Mouse (Mus musculus) left cerebral cortex, adult 8-10 months (tissue): ENCODE measurements around the gene Agtpbp1. TPM values are rescaled to one million over a fixed set of nuclear protein-coding genes. Genes with fewer than 3 reads are reported as not detected.
A peak's percentile ranks its signal among the peaks of the same experiment; 100 is the strongest.

Experiments
- DNase-seq, 2 experiments: peaks; one replicate each; pipeline ENCODE4 v3.0.0; 2022; ENCODE audit warnings: low spot score in 2 of 2
- total RNA-seq, 4 experiments: library from RNA; stranded (reverse); gene quantifications; 2 replicates each; pipeline ENCODE4 v1.2.4; 2022

Gene Agtpbp1
- total RNA-seq, 4 experiments from 2014 or later = 320 to 366 (median 343) TPM

DNA sequence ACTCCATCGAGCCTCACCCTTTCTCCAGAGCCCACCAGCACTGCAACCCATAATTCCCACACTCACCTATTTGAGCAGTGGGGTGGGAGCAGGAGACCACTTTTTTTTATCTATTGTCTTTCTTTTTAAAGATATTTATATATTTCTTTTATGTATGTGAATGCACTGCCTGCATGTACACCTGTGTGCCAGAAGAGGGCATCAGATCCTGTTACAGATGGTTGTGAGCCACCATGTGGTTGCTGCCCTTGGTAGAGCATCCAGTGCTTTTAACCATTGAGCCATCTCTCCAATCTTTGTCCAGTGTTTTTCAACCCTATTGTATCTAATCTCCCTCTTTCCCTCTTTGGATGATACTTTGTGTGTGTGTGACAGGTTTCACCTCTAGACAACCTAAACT lies 150.5 kb downstream of the Agtpbp1 start:
- no peak for DNase-seq

GRCm38 (mm10) chr13:59431124-59431864 lies 153.7 kb downstream of the Agtpbp1 start:
- DNase-seq = no peak

GRCm38 (mm10) chr13:59429369-59429768 lies 155.7 kb downstream of the Agtpbp1 start:
- no peak for DNase-seq

GRCm38 (mm10) chr13:59423871-59424270 lies 161.2 kb downstream of the Agtpbp1 start:
- DNase-seq = no peak

GRCm38 (mm10) chr13:59416530-59417230 lies 168.3 kb downstream of the Agtpbp1 start:
- DNase-seq = no peak

DNA sequence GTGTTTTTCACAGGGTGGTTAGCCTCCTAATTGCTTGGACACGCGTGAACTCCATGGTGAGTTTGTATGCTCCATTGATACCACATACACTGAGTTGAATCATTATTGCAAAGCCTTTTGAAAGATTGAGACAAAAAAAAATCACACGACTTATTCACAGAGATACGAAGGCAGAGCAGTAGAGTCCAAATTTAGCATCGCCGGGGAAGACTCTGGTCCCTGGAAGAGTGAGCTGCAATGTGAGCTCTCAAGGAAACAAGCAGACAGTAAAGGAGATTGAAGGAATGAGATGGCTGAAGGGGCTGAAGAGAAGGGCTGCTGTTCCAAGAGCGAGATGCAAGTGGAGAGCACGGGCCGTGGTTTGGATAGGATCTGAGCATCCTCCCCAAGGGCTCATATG lies 171.1 kb downstream of the Agtpbp1 start:
- DNase-seq = no peak

DNA sequence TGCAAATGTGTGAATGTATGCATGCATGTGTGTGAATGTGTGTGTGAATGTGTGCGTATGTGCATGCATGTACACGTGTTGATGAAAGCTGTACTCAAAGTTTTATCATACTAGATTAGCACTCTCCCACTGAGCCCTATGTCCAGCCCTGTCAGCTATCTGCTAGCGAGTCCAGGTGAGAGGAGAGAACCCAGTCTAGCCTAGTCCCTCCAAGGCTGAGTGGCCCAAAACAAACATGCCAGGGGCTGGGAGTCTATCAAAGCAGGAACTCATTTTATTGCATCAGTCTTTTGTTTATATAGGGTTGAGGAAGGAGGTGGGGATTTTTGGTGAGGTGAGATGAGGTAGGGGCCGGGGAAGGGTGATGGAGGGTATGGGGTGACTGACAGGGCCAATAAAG lies 172.4 kb downstream of the Agtpbp1 start:
- no peak for DNase-seq

- no peak for DNase-seq
Measured at GRCm38 (mm10) chr13:59407182-59407581, 177.8 kb downstream of the Agtpbp1 start.

- peak; percentile 60 to 93 for DNase-seq
Measured at GRCm38 (mm10) chr13:59402026-59402775, 182.8 kb downstream of the Agtpbp1 start.

GRCm38 (mm10) chr13:59397571-59397970 lies 187.5 kb downstream of the Agtpbp1 start:
- DNase-seq = peak in 1 of 2 experiments; percentile 47

Other genes starting within 250 kb of the Agtpbp1 start
- gene Naa35, start within 50 bp of the Agtpbp1 start, total RNA-seq = 100 to 1,000 TPM in 1 of 4 experiments, 10 to 100 TPM in 3; 85.3 to 111 (median 92.7) TPM
- 10 to 100 TPM; 15.1 to 32.6 (median 20.4) TPM for gene Golm1, start 90.6 kb upstream of the Agtpbp1 start, total RNA-seq
- gene 4921517D22Rik, start 108.9 kb upstream of the Agtpbp1 start, total RNA-seq = not detected
- gene Spata31d1a, start 125.1 kb upstream of the Agtpbp1 start, total RNA-seq = under 1 TPM; 0.11 to 0.23 (median 0.14) TPM
- under 1 TPM in 2 of 4 experiments, not detected in 2; 0.07 to 0.17 TPM for gene Spata31d1b, start 127.1 kb upstream of the Agtpbp1 start, total RNA-seq
- gene Spata31d1d, start 146.5 kb upstream of the Agtpbp1 start, total RNA-seq = not detected
- gene 1700014D04Rik, start 161.5 kb upstream of the Agtpbp1 start, total RNA-seq = 1 to 10 TPM in 3 of 4 experiments, under 1 TPM in 1; 0.78 to 1.8 (median 1.1) TPM
- gene Isca1, start 184.6 kb upstream of the Agtpbp1 start, total RNA-seq = 100 to 1,000 TPM; 134 to 159 (median 150) TPM
- not detected for gene Gm49354, start 197.0 kb upstream of the Agtpbp1 start, total RNA-seq
- 10 to 100 TPM; 58.7 to 64.0 (median 59.9) TPM for gene Tut7, start 237.9 kb upstream of the Agtpbp1 start, total RNA-seq